Mouse (Mus musculus) midbrain, postnatal 0 days (tissue): ENCODE results near the gene Dxo. TPM values are rescaled to one million over a fixed set of nuclear protein-coding genes. Genes with fewer than 3 reads are reported as not detected.

Experiments
- ATAC-seq: fragments of 200-750 bp; cut with Nextera tagmentation; 2 replicates; pipeline ENCODE4 v1.8.0; 2017; ENCODE audit warnings: moderate number of reproducible peaks, mild to moderate bottlenecking, moderate TSS enrichment, moderate library complexity; ENCODE audit not compliant: low FRiP score
- DNase-seq: peaks from one replicate; pipeline ENCODE4 v3.0.0-alpha.2; 2015; ENCODE audit warnings: low spot score
- H3K27ac ChIP-seq: fragments of 300-500 bp; sonication (generic); 2 replicates; pipeline ENCODE4 v1.5.1; 2014; ENCODE audit warnings: low read depth, mild to moderate bottlenecking, low read length, mixed read lengths
- H3K27me3 ChIP-seq: fragments of 300-500 bp; sonication (generic); 2 replicates; pipeline ENCODE4 v1.6.1; 2014; ENCODE audit warnings: low read length, control low read depth, mixed read lengths; ENCODE audit not compliant: insufficient read depth
- H3K36me3 ChIP-seq: fragments of 300-500 bp; sonication (generic); 2 replicates; pipeline ENCODE4 v1.6.1; 2014; ENCODE audit warnings: low read length, control low read depth, mixed read lengths; ENCODE audit not compliant: insufficient read depth
- H3K4me1 ChIP-seq: fragments of 300-500 bp; sonication (generic); 2 replicates; pipeline ENCODE4 v1.6.1; 2014; ENCODE audit warnings: mild to moderate bottlenecking, control low read depth, antibody characterized with exemption, low read length, mixed read lengths; ENCODE audit not compliant: insufficient read depth
- H3K4me2 ChIP-seq: fragments of 300-500 bp; sonication (generic); 2 replicates; pipeline ENCODE4 v1.6.1; 2014; ENCODE audit warnings: low read depth, mild to moderate bottlenecking, low read length, mixed read lengths; ENCODE audit not compliant: poor library complexity, severe bottlenecking
- H3K4me3 ChIP-seq: fragments of 300-500 bp; sonication (generic); 2 replicates; pipeline ENCODE4 v1.5.1; 2014; ENCODE audit warnings: low read depth, mild to moderate bottlenecking, low read length, moderate library complexity
- H3K9ac ChIP-seq: fragments of 300-500 bp; sonication (generic); replicated peaks from 2 replicates; pipeline ENCODE4 v1.6.1; 2014; ENCODE audit warnings: mild to moderate bottlenecking, low read length, moderate library complexity, mixed read lengths; ENCODE audit not compliant: poor library complexity, severe bottlenecking
- H3K9me3 ChIP-seq: fragments of 300-500 bp; sonication (generic); 2 replicates; pipeline ENCODE4 v1.6.1; 2016; ENCODE audit warnings: low read length, control low read depth
- CTCF ChIP-seq: IDR thresholded peaks from 2 replicates; pipeline ENCODE4 v1.5.1; 2016; ENCODE audit warnings: antibody characterized with exemption, mild to moderate bottlenecking
- WGBS: fragments of 180-500 bp; shearing (Covaris S2); extraction: QIAGEN DNeasy Blood & Tissue Kit; methylation state at CpG from one replicate; pipeline ENCODE4 v1.1.7; 2014; 5-methylcytosine and 5-hydroxymethylcytosine counted together
- polyA plus RNA-seq: library from polyadenylated mRNA; unstranded; fragments of >200 nt; fragmentation: Nextera tagmentation; extraction: Ambion mirVana; gene quantifications from 2 replicates; pipeline ENCODE4 v1.2.1, GENCODE M21; 2015
- total RNA-seq: library from RNA; depleted of rRNA; stranded (reverse); fragments of >200 nt; gene quantifications from 2 replicates; pipeline ENCODE4 v1.2.3, GENCODE M21; 2014

The Dxo gene
- total and polyA plus RNA-seq, 2 experiments from 2014 or later, result 40.7 to 56.4 TPM

GRCm38 (mm10) chr17:34850517-34851125 is 13.8 kb downstream of the Dxo start:
- no peak for TF ChIP-seq CTCF
- 2% methylated on average over 25 of the region's 25 CpGs for WGBS
- Histone ChIP-seq H3K4me3 (peak overlapping the region; percentile 97), H3K9me3 (no peaks in the 10 kb centered on the region), H3K27me3 (no peaks in the 10 kb centered on the region), H3K9ac (peak overlapping the region; percentile 93), H3K36me3 (peaks cover 56% of the 10 kb centered on the region), H3K4me1 (peaks cover 10% of the 10 kb centered on the region), H3K4me2 (peak overlapping the region; percentile 94), H3K27ac (peak overlapping the region; percentile 55)
- ATAC-seq (peak; percentile 36; the same call in 1 of the 2 replicates), DNase-seq (no peak)

- no peak overlapping the region for H3K4me2 ChIP-seq
- peaks cover 10% of the 10 kb centered on the region for H3K4me1 ChIP-seq
- 79% methylated on average over 8 of the region's 8 CpGs for WGBS
- H3K27ac ChIP-seq, result no peak overlapping the region
- TF ChIP-seq CTCF, result no peak
- H3K27me3 ChIP-seq, result no peaks in the 10 kb centered on the region
- H3K9me3 ChIP-seq, result no peaks in the 10 kb centered on the region
- H3K4me3 ChIP-seq, result no peak overlapping the region
- peaks cover 35% of the 10 kb centered on the region for H3K36me3 ChIP-seq
- no peak overlapping the region for H3K9ac ChIP-seq
- no peak for DNase-seq
- ATAC-seq, result no peak
Observed at GRCm38 (mm10) chr17:34853511-34853910, 16.7 kb downstream of the Dxo start.

- Histone ChIP-seq H3K4me1 (peaks cover 6% of the 10 kb centered on the region; the same call in 1 of the 2 replicates), H3K36me3 (peaks cover 35% of the 10 kb centered on the region), H3K9ac (no peak overlapping the region), H3K27ac (no peak overlapping the region), H3K4me3 (no peak overlapping the region), H3K9me3 (no peaks in the 10 kb centered on the region), H3K27me3 (no peaks in the 10 kb centered on the region), H3K4me2 (no peak overlapping the region)
- ATAC-seq (no peak), DNase-seq (no peak)
- WGBS, result 84% methylated on average over 3 of the region's 3 CpGs
- no peak for TF ChIP-seq CTCF
Observed at GRCm38 (mm10) chr17:34854761-34855160, 17.9 kb downstream of the Dxo start.

GRCm38 (mm10) chr17:34855825-34856224 is 19.0 kb downstream of the Dxo start:
- Histone ChIP-seq H3K4me2 (no peak overlapping the region), H3K36me3 (peaks cover 35% of the 10 kb centered on the region)
- 33% methylated on average over 3 of the region's 3 CpGs for WGBS

GRCm38 (mm10) chr17:34858670-34859069 is 21.9 kb downstream of the Dxo start:
- DNase-seq (no peak), ATAC-seq (no peak)
- H3K4me3 ChIP-seq, result no peak overlapping the region
- H3K9ac ChIP-seq, result no peak overlapping the region
- WGBS, result 83% methylated on average over 4 of the region's 4 CpGs
- H3K27ac ChIP-seq, result no peak overlapping the region
- H3K4me1 ChIP-seq, result no peaks in the 10 kb centered on the region
- no peak for TF ChIP-seq CTCF
- H3K27me3 ChIP-seq, result no peaks in the 10 kb centered on the region
- peaks cover 22% of the 10 kb centered on the region for H3K36me3 ChIP-seq
- no peak overlapping the region for H3K4me2 ChIP-seq
- H3K9me3 ChIP-seq, result no peaks in the 10 kb centered on the region

More at GRCm38 (mm10) chr17:34855825-34856224, 19.0 kb downstream of the Dxo start:
- Histone ChIP-seq H3K9ac (no peak overlapping the region), H3K27ac (no peak overlapping the region), H3K4me3 (no peak overlapping the region), H3K27me3 (no peaks in the 10 kb centered on the region), H3K9me3 (no peaks in the 10 kb centered on the region), H3K4me1 (peaks cover 4% of the 10 kb centered on the region; the same call in 1 of the 2 replicates)
- DNase-seq, result peak; percentile 45
- TF ChIP-seq CTCF, result peak; percentile 81
- ATAC-seq, result no peak

GRCm38 (mm10) chr17:34860514-34860913 is 23.7 kb downstream of the Dxo start:
- H3K27ac ChIP-seq, result no peak overlapping the region
- ATAC-seq (no peak), DNase-seq (no peak)
- 89% methylated on average over 9 of the region's 9 CpGs for WGBS
- H3K27me3 ChIP-seq, result no peaks in the 10 kb centered on the region
- H3K36me3 ChIP-seq, result peaks cover 6% of the 10 kb centered on the region
- TF ChIP-seq CTCF, result no peak
- no peaks in the 10 kb centered on the region for H3K4me1 ChIP-seq
- H3K4me3 ChIP-seq, result no peak overlapping the region
- H3K9me3 ChIP-seq, result no peaks in the 10 kb centered on the region
- no peak overlapping the region for H3K9ac ChIP-seq
- no peak overlapping the region for H3K4me2 ChIP-seq
